In the genomic region with DNA sequence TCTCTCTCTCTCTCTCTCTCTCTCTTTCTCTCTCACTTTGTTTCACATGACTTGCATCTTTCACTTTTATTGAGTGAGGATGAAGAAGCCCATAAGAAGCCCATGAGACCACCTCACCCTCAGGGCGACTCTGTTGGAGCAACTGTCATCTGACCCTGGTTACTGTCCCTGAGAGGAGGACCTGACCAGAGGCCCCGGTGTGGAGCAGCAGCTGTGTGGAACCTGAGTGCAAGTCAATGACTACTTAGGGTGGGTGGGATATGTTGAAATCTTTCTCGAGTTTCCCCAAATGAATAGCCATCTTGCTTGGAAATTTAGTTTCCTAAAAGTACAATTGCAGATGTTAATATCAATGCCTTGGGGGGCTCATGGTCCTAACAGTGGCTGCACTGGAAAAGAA, we compare ENCODE assay signal across 21 mouse cellular contexts. TPM values are rescaled to one million over a fixed set of nuclear protein-coding genes. Genes with fewer than 3 reads are reported as not detected.
DNase-seq lines count a peak whose midpoint lies in the region; ATAC-seq and TF ChIP-seq lines count a peak whose summit lies in the region.
"Had no signal": no experiment of that assay in that cellular context is flagged by ENCODE, and none has a peak within 500 bp of the region (broad histone marks: within the 10 kb centered on the region; RNA-seq: fewer than 3 reads in every experiment).

No protein-coding gene starts in this region.

- no peak for ATAC-seq in heart, embryonic 12.5 days (ENCODE audit: insufficient number of reproducible peaks, low FRiP score)
- ATAC-seq in hindbrain, embryonic 12.5 days (ENCODE audit: low FRiP score), result 0 out of 2 replicates have a peak, but pooled peaks have one; percentile 47
- no peak for ATAC-seq in hindbrain, postnatal 0 days
- ATAC-seq in forebrain, embryonic 13.5 days, result peak; percentile 50; the same call in 1 of the 2 replicates
- ATAC-seq in midbrain, embryonic 14.5 days (ENCODE audit: low FRiP score, low TSS enrichment), result no peak
- ATAC-seq: intestine, embryonic 15.5 days; liver, postnatal 0 days had no signal

- H3K9ac ChIP-seq in heart, embryonic 12.5 days, result no peak overlapping the region
- no peak overlapping the region for H3K9ac ChIP-seq in heart, adult 2 months (ENCODE audit: low read depth, low read length)
- no peak overlapping the region for H3K9ac ChIP-seq in hindbrain, embryonic 12.5 days
- no peak overlapping the region for H3K9ac ChIP-seq in hindbrain, postnatal 0 days (replicated peaks; ENCODE audit: low read length)
- peak overlapping the region; percentile 40; the same call in 1 of the 2 replicates for H3K9ac ChIP-seq in forebrain, embryonic 13.5 days
- no peak overlapping the region for H3K9ac ChIP-seq in midbrain, embryonic 14.5 days (replicated peaks; ENCODE audit: low read length)
- H3K9ac ChIP-seq: embryonic facial prominence, embryonic 12.5 days; intestine, embryonic 15.5 days; liver, postnatal 0 days; neural tube, embryonic 12.5 days had no signal

- no peaks in the 10 kb centered on the region for H3K9me3 ChIP-seq in heart, embryonic 12.5 days (replicated peaks)
- no peaks in the 10 kb centered on the region for H3K9me3 ChIP-seq in hindbrain, embryonic 12.5 days (replicated peaks)
- no peaks in the 10 kb centered on the region for H3K9me3 ChIP-seq in hindbrain, postnatal 0 days (ENCODE audit: low read length)
- no peaks in the 10 kb centered on the region for H3K9me3 ChIP-seq in forebrain, embryonic 13.5 days (replicated peaks)
- H3K9me3 ChIP-seq in midbrain, embryonic 14.5 days (ENCODE audit: control insufficient read depth, low read length), result no peaks in the 10 kb centered on the region
- H3K9me3 ChIP-seq: embryonic facial prominence, embryonic 12.5 days; intestine, embryonic 15.5 days; limb, embryonic 10.5 days; neural tube, embryonic 12.5 days had no signal

- H3K4me1 ChIP-seq in heart, embryonic 12.5 days (replicated peaks), result peaks cover 23% of the 10 kb centered on the region
- H3K4me1 ChIP-seq in heart, adult 2 months (ENCODE audit: control insufficient read depth, insufficient read depth, low read length), result no peaks in the 10 kb centered on the region
- H3K4me1 ChIP-seq in hindbrain, embryonic 12.5 days, result peaks cover 12% of the 10 kb centered on the region
- H3K4me1 ChIP-seq in hindbrain, postnatal 0 days (ENCODE audit: insufficient read depth, low read length), result peaks cover 5% of the 10 kb centered on the region; the same call in 1 of the 2 replicates
- peaks cover 38% of the 10 kb centered on the region for H3K4me1 ChIP-seq in forebrain, embryonic 13.5 days
- peaks cover 20% of the 10 kb centered on the region for H3K4me1 ChIP-seq in midbrain, embryonic 14.5 days (ENCODE audit: control insufficient read depth, insufficient read depth, low read length)
- H3K4me1 ChIP-seq: embryonic facial prominence, embryonic 12.5 days; limb, embryonic 10.5 days had no signal

- no peaks in the 10 kb centered on the region for H3K27me3 ChIP-seq in heart, embryonic 12.5 days (replicated peaks)
- no peaks in the 10 kb centered on the region for H3K27me3 ChIP-seq in heart, adult 2 months (ENCODE audit: control insufficient read depth, insufficient read depth, low read length)
- no peaks in the 10 kb centered on the region for H3K27me3 ChIP-seq in hindbrain, embryonic 12.5 days
- no peaks in the 10 kb centered on the region for H3K27me3 ChIP-seq in hindbrain, postnatal 0 days (ENCODE audit: insufficient read depth, low read length)
- no peaks in the 10 kb centered on the region for H3K27me3 ChIP-seq in forebrain, embryonic 13.5 days
- H3K27me3 ChIP-seq in midbrain, embryonic 14.5 days (ENCODE audit: control insufficient read depth, insufficient read depth, low read length), result no peaks in the 10 kb centered on the region
- H3K27me3 ChIP-seq: embryonic facial prominence, embryonic 12.5 days; intestine, embryonic 15.5 days; neural tube, embryonic 12.5 days had no signal

- H3K4me3 ChIP-seq in heart, embryonic 12.5 days, result no peak overlapping the region
- no peak overlapping the region for H3K4me3 ChIP-seq in heart, adult 2 months
- no peak overlapping the region for H3K4me3 ChIP-seq in hindbrain, embryonic 12.5 days
- no peak overlapping the region for H3K4me3 ChIP-seq in hindbrain, postnatal 0 days (ENCODE audit: low read length)
- no peak overlapping the region for H3K4me3 ChIP-seq in forebrain, embryonic 13.5 days
- H3K4me3 ChIP-seq in midbrain, embryonic 14.5 days (replicated peaks; ENCODE audit: low read depth, low read length), result no peak overlapping the region
- H3K4me3 ChIP-seq: embryonic facial prominence, embryonic 12.5 days; erythroblast, embryonic 14.5 days; intestine, embryonic 15.5 days; limb, embryonic 10.5 days; neural tube, embryonic 12.5 days had no signal

- TF ChIP-seq POLR2A in heart, adult 2 months (IDR thresholded peaks at IDR 0.05; ENCODE audit: insufficient read depth, low read depth, low read length), result no peak

- H3K4me2 ChIP-seq in heart, embryonic 12.5 days, result peak overlapping the region; percentile 15; the same call in 1 of the 2 replicates
- no peak overlapping the region for H3K4me2 ChIP-seq in hindbrain, embryonic 12.5 days (replicated peaks)
- no peak overlapping the region for H3K4me2 ChIP-seq in hindbrain, postnatal 0 days (ENCODE audit: low read depth, low read length)
- peak overlapping the region; percentile 12; the same call in 1 of the 2 replicates for H3K4me2 ChIP-seq in forebrain, embryonic 13.5 days
- H3K4me2 ChIP-seq in midbrain, embryonic 14.5 days (ENCODE audit: low read length), result no peak overlapping the region
- H3K4me2 ChIP-seq: embryonic facial prominence, embryonic 12.5 days; intestine, embryonic 15.5 days; neural tube, embryonic 12.5 days had no signal

- intact Hi-C loops in heart, adult 2 months (cut with DNase I), result no loop called here

- TF ChIP-seq CTCF in heart, adult 2 months (IDR thresholded peaks at IDR 0.05), result no peak
- TF ChIP-seq CTCF in hindbrain, postnatal 0 days (IDR thresholded peaks at IDR 0.05; ENCODE audit: low read depth), result no peak

- no peaks in the 10 kb centered on the region for H3K79me2 ChIP-seq in heart, adult 2 months (replicated peaks; ENCODE audit: control insufficient read depth, insufficient read depth, low read length)

- H3K36me3 ChIP-seq in heart, embryonic 12.5 days, result no peaks in the 10 kb centered on the region
- H3K36me3 ChIP-seq in heart, adult 2 months (ENCODE audit: control insufficient read depth, insufficient read depth, low read length), result no peaks in the 10 kb centered on the region
- no peaks in the 10 kb centered on the region for H3K36me3 ChIP-seq in hindbrain, embryonic 12.5 days
- H3K36me3 ChIP-seq in hindbrain, postnatal 0 days (ENCODE audit: insufficient read depth, low read length), result no peaks in the 10 kb centered on the region
- peaks cover 6% of the 10 kb centered on the region; the same call in 1 of the 2 replicates for H3K36me3 ChIP-seq in forebrain, embryonic 13.5 days (ENCODE audit: poor library complexity, severe bottlenecking)
- peaks cover 8% of the 10 kb centered on the region for H3K36me3 ChIP-seq in midbrain, embryonic 14.5 days (ENCODE audit: control insufficient read depth, insufficient read depth, low read length)
- H3K36me3 ChIP-seq: embryonic facial prominence, embryonic 12.5 days; intestine, embryonic 15.5 days; neural tube, embryonic 12.5 days had no signal

- DNase-seq in heart, adult 2 months, result no peak
- no peak for DNase-seq in hindbrain, postnatal 0 days (ENCODE audit: low spot score)
- no peak for DNase-seq in midbrain, embryonic 14.5 days
- DNase-seq in kidney, postnatal 4 days, result no peak
- DNase-seq: adrenal gland, adult 8-10 months; cerebellum, adult 9-11 months; gastrocnemius, postnatal 10 days; kidney, adult 9 months; kidney, postnatal 25 days; liver, postnatal 0 days; lung, postnatal 10 days; thymus, postnatal 14 days had no signal

- no peak for TF ChIP-seq EP300 in heart, adult 2 months (IDR thresholded peaks at IDR 0.05; ENCODE audit: insufficient read depth, low read depth, low read length)

- peak overlapping the region; percentile 81; the same call in 1 of the 2 replicates for H3K27ac ChIP-seq in heart, embryonic 12.5 days (ENCODE audit: poor library complexity, severe bottlenecking)
- no peak overlapping the region for H3K27ac ChIP-seq in heart, adult 2 months
- peak overlapping the region; percentile 31; the same call in 1 of the 2 replicates for H3K27ac ChIP-seq in hindbrain, embryonic 12.5 days
- H3K27ac ChIP-seq in hindbrain, postnatal 0 days, result no peak overlapping the region
- peak overlapping the region; percentile 61; the same call in 1 of the 2 replicates for H3K27ac ChIP-seq in forebrain, embryonic 13.5 days
- H3K27ac ChIP-seq in midbrain, embryonic 14.5 days (replicated peaks; ENCODE audit: low read depth, low read length), result peak overlapping the region; percentile 14; the same call in 1 of the 2 replicates
- H3K27ac ChIP-seq: embryonic facial prominence, embryonic 12.5 days; intestine, embryonic 15.5 days; limb, embryonic 10.5 days; neural tube, embryonic 12.5 days; stomach, postnatal 0 days had no signal

- WGBS in heart, embryonic 12.5 days, result 39% methylated on average over 3 of the region's 3 CpGs
- WGBS in heart, adult 2 months, result 64% methylated on average over 3 of the region's 3 CpGs
- WGBS in hindbrain, embryonic 12.5 days, result 35% methylated on average over 3 of the region's 3 CpGs
- WGBS in hindbrain, postnatal 0 days, result 34% methylated on average over 3 of the region's 3 CpGs
- WGBS in forebrain, embryonic 13.5 days, result 7% methylated on average over 3 of the region's 3 CpGs
- WGBS in midbrain, embryonic 14.5 days, result 29% methylated on average over 3 of the region's 3 CpGs

RNA-seq across cellular contexts. Expression of gene Gng2, which starts 34.7 kb away (rescaled TPM):
- 31.2 and 37.7 TPM in 2 replicates for polyA plus RNA-seq in heart, embryonic 12.5 days (2016; fragmentation: Nextera tagmentation; extraction: Ambion mirVana)
- total RNA-seq in heart, adult 2 months (2021), result 10 to 100 TPM; 13.0 to 14.9 TPM
- polyA plus RNA-seq in heart, adult 2 months (2012; rRNA removed), result 11.7 and 19.0 TPM in 2 replicates
- polyA plus RNA-seq in hindbrain, embryonic 12.5 days (2016; fragmentation: Nextera tagmentation; extraction: Ambion mirVana), result 203 and 213 TPM in 2 replicates
- 208 and 218 TPM in 2 replicates for total RNA-seq in hindbrain, postnatal 0 days (2014; rRNA removed)
- polyA plus RNA-seq in hindbrain, postnatal 0 days (2015; fragmentation: Nextera tagmentation; extraction: Ambion mirVana), result 229 and 265 TPM in 2 replicates
- polyA plus RNA-seq in forebrain, embryonic 13.5 days (2015; fragmentation: Nextera tagmentation; extraction: Ambion mirVana), result 304 and 326 TPM in 2 replicates
- polyA plus RNA-seq in midbrain, embryonic 14.5 days (2014; fragmentation: Nextera tagmentation; extraction: Ambion mirVana), result 422 and 423 TPM in 2 replicates
- polyA plus RNA-seq: erythroblast, embryonic 14.5 days had no signal

Comparison
In these comparisons a context has a peak if more than half of its experiments do, and no peak if none do; other contexts are left out.
1. ATAC-seq: peak in hindbrain, embryonic 12.5 days (single experiment) and forebrain, embryonic 13.5 days (single experiment); none in heart, embryonic 12.5 days (single experiment), hindbrain, postnatal 0 days (single experiment) and midbrain, embryonic 14.5 days (single experiment).
2. H3K27ac ChIP-seq: peak in heart, embryonic 12.5 days (single experiment), hindbrain, embryonic 12.5 days (single experiment), forebrain, embryonic 13.5 days (single experiment) and midbrain, embryonic 14.5 days (single experiment); none in heart, adult 2 months (single experiment) and hindbrain, postnatal 0 days (single experiment).
3. H3K4me2 ChIP-seq: peak in heart, embryonic 12.5 days (single experiment) and forebrain, embryonic 13.5 days (single experiment); none in hindbrain, embryonic 12.5 days (single experiment), hindbrain, postnatal 0 days (single experiment) and midbrain, embryonic 14.5 days (single experiment).